Mouse (Mus musculus) limb, embryonic 10.5 days (tissue): Measurements from ENCODE around the gene Hist2h2aa1. TPM values are rescaled to one million over a fixed set of nuclear protein-coding genes. Genes with fewer than 3 reads are reported as not detected.
"Not testable (repeated sequence)": the region's sequence is repeated elsewhere in the genome, so short reads cannot be mapped to it uniquely, and the experiment has no call there.

Experiments used
- DNase-seq: peaks from one replicate; pipeline ENCODE4 v3.0.0-alpha.2; 2017; ENCODE audit warnings: low spot score
- H3K27ac ChIP-seq: fragments of 300-500 bp; sonication (generic); 2 replicates; pipeline ENCODE4 v1.5.1; 2016; ENCODE audit warnings: mild to moderate bottlenecking
- H3K27me3 ChIP-seq: fragments of 300-500 bp; sonication (generic); 2 replicates; pipeline ENCODE4 v1.6.1; 2016; ENCODE audit warnings: low read depth, mild to moderate bottlenecking; ENCODE audit not compliant: poor library complexity, severe bottlenecking
- H3K36me3 ChIP-seq: fragments of 300-500 bp; sonication (generic); 2 replicates; pipeline ENCODE4 v1.6.1; 2016; ENCODE audit warnings: mild to moderate bottlenecking, moderate library complexity
- H3K4me1 ChIP-seq: fragments of 300-500 bp; sonication (generic); 2 replicates; pipeline ENCODE4 v1.6.1; 2016
- H3K4me3 ChIP-seq: fragments of 300-500 bp; sonication (generic); 2 replicates; pipeline ENCODE4 v1.5.1; 2016; ENCODE audit warnings: mild to moderate bottlenecking, moderate library complexity
- H3K9me3 ChIP-seq: fragments of 300-500 bp; sonication (generic); replicated peaks from 2 replicates; pipeline ENCODE4 v1.6.1; 2016; ENCODE audit warnings: mild to moderate bottlenecking
- WGBS: fragments of 180-500 bp; shearing (Covaris S2); methylation state at CpG from one replicate; pipeline ENCODE4 v1.1.7; 2016; 5-methylcytosine and 5-hydroxymethylcytosine counted together
- polyA plus RNA-seq: library from polyadenylated mRNA; unstranded; fragments of >200 nt; fragmentation: Nextera tagmentation; extraction: Ambion mirVana; gene quantifications from 2 replicates; pipeline ENCODE4 v1.2.1, GENCODE M21; 2016

The Hist2h2aa1 gene
- polyA plus RNA-seq, 1 experiment from 2014 or later = 12.7 TPM

- Histone ChIP-seq H3K27ac (peak overlapping the region; percentile 97), H3K4me1 (peaks cover 52% of the 10 kb centered on the region), H3K4me3 (peak overlapping the region; percentile 62), H3K36me3 (no peaks in the 10 kb centered on the region), H3K9me3 (no peaks in the 10 kb centered on the region), H3K27me3 (peaks cover 6% of the 10 kb centered on the region; the same call in 1 of the 2 replicates)
- WGBS = 12% methylated on average over 27 of the region's 27 CpGs
- peak; percentile 63 for DNase-seq
These were observed 18.5 kb downstream of the Hist2h2aa1 start for GRCm38 (mm10) chr3:96263558-96264403.

- Histone ChIP-seq H3K27me3 (0 out of 2 replicates have a peak, but pooled peaks cover 5% of the 10 kb centered on the region), H3K9me3 (no peaks in the 10 kb centered on the region), H3K36me3 (no peaks in the 10 kb centered on the region), H3K4me1 (peaks cover 52% of the 10 kb centered on the region), H3K4me3 (peak overlapping the region; percentile 62), H3K27ac (peak overlapping the region; percentile 97)
- WGBS = 77% methylated on average over 7 of the region's 7 CpGs
- DNase-seq = peak; percentile 47
These were observed 19.2 kb downstream of the Hist2h2aa1 start for GRCm38 (mm10) chr3:96264404-96264949.

GRCm38 (mm10) chr3:96266132-96266710, 20.9 kb downstream of the Hist2h2aa1 start:
- Histone ChIP-seq H3K27me3 (no peaks in the 10 kb centered on the region), H3K4me3 (no peak overlapping the region), H3K4me1 (peaks cover 52% of the 10 kb centered on the region), H3K27ac (peak overlapping the region; percentile 90), H3K9me3 (no peaks in the 10 kb centered on the region), H3K36me3 (no peaks in the 10 kb centered on the region)
- DNase-seq = no peak
- 94% methylated on average over 8 of the region's 8 CpGs for WGBS

- H3K36me3 ChIP-seq = no peaks in the 10 kb centered on the region
- H3K27ac ChIP-seq = peak overlapping the region; percentile 90
- no peaks in the 10 kb centered on the region for H3K9me3 ChIP-seq
- peak overlapping the region; percentile 48 for H3K4me3 ChIP-seq
- peaks cover 41% of the 10 kb centered on the region for H3K4me1 ChIP-seq
- no peaks in the 10 kb centered on the region for H3K27me3 ChIP-seq
- DNase-seq = no peak
- 89% methylated on average over 4 of the region's 4 CpGs for WGBS
These were observed 22.2 kb downstream of the Hist2h2aa1 start for GRCm38 (mm10) chr3:96267541-96267940.

- no peaks in the 10 kb centered on the region for H3K27me3 ChIP-seq
These were observed 22.9 kb downstream of the Hist2h2aa1 start, which contains the start of gene Hist2h3b for GRCm38 (mm10) chr3:96268051-96268775. Hist2h3b (plus strand) TSS chr3:96268654.

GRCm38 (mm10) chr3:96268776-96269378, 23.6 kb downstream of the Hist2h2aa1 start:
- not testable (repeated sequence) for H3K27me3 ChIP-seq
- DNase-seq = peak; percentile 54
- WGBS = under 1% methylated on average over 15 of the region's 44 CpGs

More at GRCm38 (mm10) chr3:96268051-96268775, 22.9 kb downstream of the Hist2h2aa1 start, which contains the start of gene Hist2h3b:
- H3K27ac ChIP-seq = peak within 1 kb of the TSS; percentile 93
- WGBS = 26% methylated on average over 30 of the region's 30 CpGs
- no peaks in the 10 kb centered on the region for H3K9me3 ChIP-seq
- DNase-seq = peak; percentile 81
- H3K4me1 ChIP-seq = peaks cover 36% of the 10 kb centered on the region
- peak within 1 kb of the TSS; percentile 62 for H3K4me3 ChIP-seq
- H3K36me3 ChIP-seq = no peaks in the 10 kb centered on the region

GRCm38 (mm10) chr3:96269511-96270474, 24.5 kb downstream of the Hist2h2aa1 start, which contains the start of gene Hist2h2bb:
Hist2h2bb (plus strand) TSS chr3:96269752.
- H3K36me3 ChIP-seq = no peaks in the 10 kb centered on the region
- peak within 1 kb of the TSS; percentile 62 for H3K4me3 ChIP-seq
- peaks cover 21% of the 10 kb centered on the region for H3K4me1 ChIP-seq
- H3K27ac ChIP-seq = peak within 1 kb of the TSS; percentile 93
- under 1% methylated on average over 45 of the region's 45 CpGs for WGBS
- no peaks in the 10 kb centered on the region for H3K9me3 ChIP-seq
- H3K27me3 ChIP-seq = no peaks in the 10 kb centered on the region
- DNase-seq = peak; percentile 91

More at GRCm38 (mm10) chr3:96268776-96269378, 23.6 kb downstream of the Hist2h2aa1 start:
- Histone ChIP-seq H3K4me1 (peaks cover 30% of the 10 kb centered on the region), H3K27ac (peak overlapping the region; percentile 93), H3K4me3 (peak overlapping the region; percentile 62)
- not testable (repeated sequence) for H3K9me3 ChIP-seq, H3K36me3 ChIP-seq

GRCm38 (mm10) chr3:96273591-96274465, 28.5 kb downstream of the Hist2h2aa1 start:
- no peak for DNase-seq
- Histone ChIP-seq H3K36me3 (no peaks in the 10 kb centered on the region), H3K4me1 (peaks cover 12% of the 10 kb centered on the region), H3K27ac (no peak overlapping the region), H3K9me3 (no peaks in the 10 kb centered on the region), H3K4me3 (no peak overlapping the region), H3K27me3 (no peaks in the 10 kb centered on the region)
- WGBS = 89% methylated on average over 17 of the region's 17 CpGs

GRCm38 (mm10) chr3:96277428-96277799, 32.1 kb downstream of the Hist2h2aa1 start:
- Histone ChIP-seq H3K36me3 (no peaks in the 10 kb centered on the region), H3K27me3 (peaks cover 11% of the 10 kb centered on the region), H3K4me1 (peaks cover 12% of the 10 kb centered on the region), H3K9me3 (no peaks in the 10 kb centered on the region), H3K27ac (peak overlapping the region; percentile 88), H3K4me3 (peak overlapping the region; percentile 60)
- 14% methylated on average over 8 of the region's 8 CpGs for WGBS
- DNase-seq = no peak

GRCm38 (mm10) chr3:96277800-96278624, 32.7 kb downstream of the Hist2h2aa1 start:
- Histone ChIP-seq H3K9me3 (no peaks in the 10 kb centered on the region), H3K4me3 (peak overlapping the region; percentile 60), H3K27ac (peak overlapping the region; percentile 88), H3K36me3 (no peaks in the 10 kb centered on the region), H3K27me3 (peaks cover 17% of the 10 kb centered on the region), H3K4me1 (peaks cover 12% of the 10 kb centered on the region)
- DNase-seq = peak; percentile 94
- under 1% methylated on average over 49 of the region's 49 CpGs for WGBS
